Mouse (Mus musculus) heart, embryonic 11.5 days (tissue): Measurements from ENCODE around the gene Nt5dc2. TPM values are rescaled to one million over a fixed set of nuclear protein-coding genes. Genes with fewer than 3 reads are reported as not detected.

Experiments used
- ATAC-seq: fragments of 200-750 bp; cut with Nextera tagmentation; replicated peaks from 2 replicates; pipeline ENCODE4 v1.8.0; 2017; ENCODE audit warnings: moderate library complexity; ENCODE audit not compliant: insufficient number of reproducible peaks, low FRiP score, low TSS enrichment
- H3K27ac ChIP-seq: fragments of 300-500 bp; sonication (generic); 2 replicates; pipeline ENCODE4 v1.5.1; 2014; ENCODE audit warnings: mild to moderate bottlenecking, low read depth, low read length
- H3K27me3 ChIP-seq: fragments of 300-500 bp; sonication (generic); 2 replicates; pipeline ENCODE4 v1.6.1; 2014; ENCODE audit warnings: mild to moderate bottlenecking, low read length, mixed read lengths; ENCODE audit not compliant: control insufficient read depth, insufficient read depth
- H3K36me3 ChIP-seq: fragments of 300-500 bp; sonication (generic); 2 replicates; pipeline ENCODE4 v1.6.1; 2014; ENCODE audit warnings: mild to moderate bottlenecking, low read length, moderate library complexity, mixed read lengths; ENCODE audit not compliant: control insufficient read depth, insufficient read depth
- H3K4me1 ChIP-seq: fragments of 300-500 bp; sonication (generic); 2 replicates; pipeline ENCODE4 v1.6.1; 2014; ENCODE audit warnings: low read length; ENCODE audit not compliant: control insufficient read depth, insufficient read depth
- H3K4me2 ChIP-seq: fragments of 300-500 bp; sonication (generic); 2 replicates; pipeline ENCODE4 v1.6.1; 2014; ENCODE audit warnings: mild to moderate bottlenecking, moderate library complexity
- H3K4me3 ChIP-seq: fragments of 300-500 bp; sonication (generic); 2 replicates; pipeline ENCODE4 v1.5.1; 2014; ENCODE audit warnings: low read depth, low read length
- H3K9ac ChIP-seq: fragments of 300-500 bp; sonication (generic); 2 replicates; pipeline ENCODE4 v1.6.1; 2014; ENCODE audit warnings: mild to moderate bottlenecking, low read depth, low read length, moderate library complexity
- H3K9me3 ChIP-seq: fragments of 300-500 bp; sonication (generic); replicated peaks from 2 replicates; pipeline ENCODE4 v1.6.1; 2016; ENCODE audit warnings: low read length; ENCODE audit not compliant: control insufficient read depth
- WGBS: fragments of 180-500 bp; shearing (Covaris S2); extraction: QIAGEN DNeasy Blood & Tissue Kit; methylation state at CpG from one replicate; pipeline ENCODE4 v1.1.7; 2014; ENCODE audit not compliant: insufficient replicate concordance; 5-methylcytosine and 5-hydroxymethylcytosine counted together
- polyA plus RNA-seq: library from polyadenylated mRNA; unstranded; fragments of >200 nt; fragmentation: Nextera tagmentation; extraction: Ambion mirVana; gene quantifications from 2 replicates; pipeline ENCODE4 v1.2.1, GENCODE M21; 2014

Nt5dc2 gene
- polyA plus RNA-seq = 342 and 344 TPM in 2 replicates

DNA sequence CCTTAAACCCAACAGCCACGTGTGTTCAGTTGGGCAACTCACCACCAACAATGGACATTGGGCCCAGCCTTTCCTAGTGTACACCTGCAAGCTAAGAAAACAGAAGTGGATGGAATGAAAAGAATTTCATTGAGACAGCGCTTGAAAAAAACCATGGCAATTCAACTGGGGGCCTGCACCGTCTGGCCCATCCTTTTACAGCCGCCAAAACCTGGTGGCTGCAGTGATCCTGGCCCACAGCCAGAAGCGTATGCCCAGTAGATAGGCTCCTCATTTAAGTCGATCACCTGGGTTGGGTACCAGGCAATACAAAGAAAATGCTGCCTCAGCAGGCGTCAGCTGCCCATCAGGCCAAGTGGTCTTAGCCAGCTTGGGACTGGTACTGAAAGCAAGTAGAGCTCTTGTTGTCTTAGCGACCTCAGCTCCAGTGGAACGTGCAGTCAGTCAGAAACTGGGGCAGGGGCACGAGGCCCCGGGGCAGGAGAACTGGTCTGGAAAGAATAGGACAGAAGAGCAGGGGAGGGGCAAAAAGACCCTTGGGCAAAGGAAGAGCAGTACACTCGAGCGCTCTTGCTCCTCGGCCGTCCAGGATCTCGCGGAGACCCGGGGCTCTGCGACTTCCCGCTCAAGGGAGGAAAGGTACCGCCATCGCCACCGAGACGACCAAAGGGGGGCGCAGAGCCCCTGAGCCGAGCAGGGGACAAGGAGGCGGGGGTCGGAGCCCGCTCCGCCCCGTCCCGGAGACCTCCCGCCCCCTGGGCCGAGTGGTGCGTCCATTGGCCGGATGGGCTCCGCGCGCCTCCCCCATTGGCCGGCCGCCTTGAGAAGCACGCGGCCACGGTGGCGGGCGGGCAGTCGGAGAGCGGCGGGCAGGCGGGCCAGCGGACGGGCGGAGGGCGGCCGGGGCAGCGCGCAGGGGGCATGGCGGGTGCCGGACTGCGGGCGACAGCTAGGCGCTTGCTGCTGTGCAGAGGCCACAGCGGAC lies at the start of gene Nt5dc2:
TSS of gene Nt5dc2 (plus strand) at position 818 of the 985 bp plus-strand sequence.
- Histone ChIP-seq H3K36me3 (peaks cover 4% of the 10 kb centered on the region), H3K9me3 (no peaks in the 10 kb centered on the region), H3K27ac (peak within 1 kb of the TSS; percentile 93), H3K4me1 (peaks cover 34% of the 10 kb centered on the region), H3K4me3 (peak within 1 kb of the TSS; percentile 87), H3K27me3 (no peaks in the 10 kb centered on the region), H3K4me2 (peak within 1 kb of the TSS; percentile 81), H3K9ac (peak within 1 kb of the TSS; percentile 85)
- ATAC-seq = peak; percentile 80
- 5% methylated on average over 57 of the region's 63 CpGs for WGBS

DNA sequence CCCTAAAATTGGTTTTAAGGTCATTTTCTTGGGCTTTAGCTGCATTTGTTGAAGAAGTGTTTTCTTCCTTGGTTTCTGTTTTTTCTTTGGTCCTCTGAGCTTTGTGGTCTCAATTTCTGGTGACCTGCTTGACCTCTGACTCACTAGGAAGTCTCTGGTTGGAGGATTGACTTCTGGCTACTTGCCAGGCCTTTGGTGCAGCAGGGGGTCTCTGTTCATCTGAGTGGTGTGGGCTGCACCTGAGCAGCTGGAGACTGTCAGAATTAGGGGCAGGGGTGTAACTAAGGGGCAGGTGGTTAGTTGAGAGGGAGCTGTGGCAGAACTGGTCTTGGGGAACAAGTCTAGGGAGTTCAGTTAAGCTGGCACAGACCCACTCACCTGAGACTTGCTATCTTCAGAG lies 49.7 kb upstream of the Nt5dc2 start:
- no peak overlapping the region for H3K4me3 ChIP-seq
- no peak overlapping the region for H3K9ac ChIP-seq
- H3K9me3 ChIP-seq = no peaks in the 10 kb centered on the region
- peaks cover 4% of the 10 kb centered on the region; the same call in 1 of the 2 replicates for H3K4me1 ChIP-seq
- no peak for ATAC-seq
- H3K4me2 ChIP-seq = peak overlapping the region; percentile 24
- H3K27me3 ChIP-seq = no peaks in the 10 kb centered on the region
- no peak overlapping the region for H3K27ac ChIP-seq
- H3K36me3 ChIP-seq = peaks cover 26% of the 10 kb centered on the region

DNA sequence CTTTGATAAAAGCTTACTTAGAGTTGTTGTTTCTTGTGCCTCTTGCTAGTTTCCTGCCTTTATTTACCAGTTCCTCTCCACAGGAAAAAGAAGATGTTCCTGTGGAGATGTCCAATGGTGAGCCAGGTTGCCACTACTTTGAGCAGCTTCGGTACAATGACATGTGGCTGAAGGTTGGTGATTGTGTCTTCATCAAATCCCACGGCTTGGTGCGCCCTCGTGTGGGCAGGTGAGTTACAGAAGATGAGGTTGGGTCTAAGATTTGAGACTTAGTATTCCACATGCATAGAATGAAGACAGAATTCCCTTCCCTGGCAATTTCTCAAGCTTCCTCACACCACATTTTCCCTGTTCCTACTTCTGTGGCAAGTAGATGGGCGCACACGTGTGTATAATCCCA lies 43.4 kb upstream of the Nt5dc2 start:
- Histone ChIP-seq H3K4me2 (no peak overlapping the region), H3K27me3 (no peaks in the 10 kb centered on the region), H3K36me3 (peaks cover 37% of the 10 kb centered on the region), H3K4me1 (no peaks in the 10 kb centered on the region), H3K9ac (no peak overlapping the region), H3K27ac (no peak overlapping the region), H3K9me3 (no peaks in the 10 kb centered on the region), H3K4me3 (no peak overlapping the region)
- ATAC-seq = no peak
- 79% methylated on average over 6 of the region's 6 CpGs for WGBS

DNA sequence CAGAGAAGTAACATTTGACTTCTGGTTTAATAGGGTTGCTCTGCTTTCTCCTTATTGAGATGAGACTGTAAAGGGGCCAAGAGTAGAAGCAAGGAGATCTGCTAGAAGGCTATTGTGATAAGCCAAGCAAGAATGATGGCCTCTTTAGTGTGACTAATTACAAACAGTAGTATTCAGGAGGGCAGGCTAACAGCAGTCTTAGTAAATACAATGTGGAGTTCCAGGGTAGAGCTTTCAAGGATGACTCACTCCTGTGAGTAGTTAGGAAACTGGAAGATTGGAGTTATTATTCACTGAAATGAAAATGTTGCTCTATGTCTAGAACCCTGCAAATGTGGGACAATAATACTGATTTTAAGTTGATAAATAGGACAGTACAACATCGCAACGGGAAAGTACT lies 42.3 kb upstream of the Nt5dc2 start:
- H3K27ac ChIP-seq = no peak overlapping the region
- 97% methylated on average over 2 of the region's 2 CpGs for WGBS
- H3K9ac ChIP-seq = no peak overlapping the region
- no peaks in the 10 kb centered on the region for H3K9me3 ChIP-seq
- H3K36me3 ChIP-seq = peaks cover 39% of the 10 kb centered on the region
- ATAC-seq = no peak
- H3K4me1 ChIP-seq = no peaks in the 10 kb centered on the region
- no peak overlapping the region for H3K4me2 ChIP-seq
- no peak overlapping the region for H3K4me3 ChIP-seq
- no peaks in the 10 kb centered on the region for H3K27me3 ChIP-seq

GRCm38 (mm10) chr14:31089918-31090317 lies 40.9 kb upstream of the Nt5dc2 start:
- H3K27me3 ChIP-seq = no peaks in the 10 kb centered on the region
- H3K27ac ChIP-seq = no peak overlapping the region
- 80% methylated on average over 1 of the region's 1 CpGs for WGBS
- H3K4me1 ChIP-seq = no peaks in the 10 kb centered on the region
- H3K4me3 ChIP-seq = no peak overlapping the region
- H3K9ac ChIP-seq = no peak overlapping the region
- no peak overlapping the region for H3K4me2 ChIP-seq
- H3K36me3 ChIP-seq = peaks cover 39% of the 10 kb centered on the region
- no peaks in the 10 kb centered on the region for H3K9me3 ChIP-seq
- no peak for ATAC-seq

DNA sequence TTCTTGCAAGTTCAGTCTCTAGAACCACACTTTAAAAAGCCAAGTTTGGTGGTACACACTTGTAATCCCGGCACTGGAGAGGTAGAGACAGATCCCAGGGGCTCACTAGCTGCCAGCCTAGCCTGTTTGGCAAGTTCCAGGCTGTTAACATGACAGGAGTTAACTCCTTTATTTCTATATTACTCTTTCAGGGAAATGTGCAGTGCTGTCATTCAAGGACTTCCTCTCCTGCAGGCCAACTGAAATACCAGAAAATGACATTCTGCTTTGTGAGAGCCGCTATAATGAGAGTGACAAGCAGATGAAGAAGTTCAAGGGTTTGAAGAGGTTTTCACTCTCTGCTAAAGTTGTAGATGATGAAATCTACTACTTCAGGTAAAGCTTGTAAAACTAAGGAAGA lies 25.7 kb upstream of the Nt5dc2 start:
- peaks cover 30% of the 10 kb centered on the region for H3K36me3 ChIP-seq
- H3K27me3 ChIP-seq = no peaks in the 10 kb centered on the region
- H3K4me2 ChIP-seq = no peak overlapping the region
- H3K4me3 ChIP-seq = no peak overlapping the region
- no peak for ATAC-seq
- 93% methylated on average over 2 of the region's 2 CpGs for WGBS
- H3K9me3 ChIP-seq = no peaks in the 10 kb centered on the region
- H3K27ac ChIP-seq = no peak overlapping the region
- H3K4me1 ChIP-seq = no peaks in the 10 kb centered on the region
- H3K9ac ChIP-seq = no peak overlapping the region

- H3K9me3 ChIP-seq = no peaks in the 10 kb centered on the region
- no peak overlapping the region for H3K27ac ChIP-seq
- peak overlapping the region; percentile 17; the same call in 1 of the 2 replicates for H3K9ac ChIP-seq
- H3K4me2 ChIP-seq = no peak overlapping the region
- 61% methylated on average over 3 of the region's 3 CpGs for WGBS
- H3K4me1 ChIP-seq = peaks cover 4% of the 10 kb centered on the region; the same call in 1 of the 2 replicates
- H3K4me3 ChIP-seq = no peak overlapping the region
- no peaks in the 10 kb centered on the region for H3K27me3 ChIP-seq
- H3K36me3 ChIP-seq = peaks cover 20% of the 10 kb centered on the region
- ATAC-seq = no peak; the same call in 1 of the 2 replicates
Observed at GRCm38 (mm10) chr14:31110613-31111012, 20.2 kb upstream of the Nt5dc2 start.

- no peaks in the 10 kb centered on the region for H3K27me3 ChIP-seq
- 81% methylated on average over 5 of the region's 5 CpGs for WGBS
- no peak overlapping the region for H3K4me3 ChIP-seq
- H3K27ac ChIP-seq = no peak overlapping the region
- H3K4me2 ChIP-seq = no peak overlapping the region
- no peak for ATAC-seq
- H3K9me3 ChIP-seq = no peaks in the 10 kb centered on the region
- peaks cover 10% of the 10 kb centered on the region; the same call in 1 of the 2 replicates for H3K4me1 ChIP-seq
- H3K9ac ChIP-seq = no peak overlapping the region
- H3K36me3 ChIP-seq = peaks cover 7% of the 10 kb centered on the region
Observed at GRCm38 (mm10) chr14:31112187-31112586, 18.7 kb upstream of the Nt5dc2 start.
